Mouse (Mus musculus): ENCODE data around the gene L1cam. TPM values are rescaled to one million over a fixed set of nuclear protein-coding genes. Genes with fewer than 3 reads are reported as not detected.

Gene L1cam
- total RNA-seq, 2 experiments from 2014 or later = 0.11 to 0.26 TPM

Other genes with a start within 250 kb of the L1cam start
- gene Pnck, start 236.0 kb downstream of the L1cam start, total RNA-seq (2014; fragmentation: Nextera tagmentation) = 2.5 TPM in 1 of 2 replicates, not detected in the other
- not detected in 2 replicates for gene Pnck, start 236.0 kb downstream of the L1cam start, total RNA-seq (2017)
- 1.1 TPM in 1 of 2 replicates, not detected in the other for gene Slc6a8, start 223.0 kb downstream of the L1cam start, total RNA-seq (2014; fragmentation: Nextera tagmentation)
- gene Slc6a8, start 223.0 kb downstream of the L1cam start, total RNA-seq (2017) = not detected in 2 replicates
- gene Bcap31, start 179.9 kb downstream of the L1cam start, total RNA-seq (2014; fragmentation: Nextera tagmentation) = 127 and 157 TPM in 2 replicates
- 255 and 292 TPM in 2 replicates for gene Bcap31, start 179.9 kb downstream of the L1cam start, total RNA-seq (2017)
- 61.0 and 61.6 TPM in 2 replicates for gene Abcd1, start 179.5 kb downstream of the L1cam start, total RNA-seq (2014; fragmentation: Nextera tagmentation)
- 19.5 and 26.1 TPM in 2 replicates for gene Abcd1, start 179.5 kb downstream of the L1cam start, total RNA-seq (2017)
- not detected in 2 replicates for gene Plxnb3, start 139.0 kb downstream of the L1cam start, total RNA-seq (2014; fragmentation: Nextera tagmentation)
- 0.13 and 0.57 TPM in 2 replicates for gene Plxnb3, start 139.0 kb downstream of the L1cam start, total RNA-seq (2017)
- not detected in 2 replicates for gene Srpk3, start 121.7 kb downstream of the L1cam start, total RNA-seq (2014; fragmentation: Nextera tagmentation)
- not detected in 2 replicates for gene Srpk3, start 121.7 kb downstream of the L1cam start, total RNA-seq (2017)
- 290 and 324 TPM in 2 replicates for gene Idh3g, start 109.2 kb downstream of the L1cam start, total RNA-seq (2014; fragmentation: Nextera tagmentation)
- 213 and 240 TPM in 2 replicates for gene Idh3g, start 109.2 kb downstream of the L1cam start, total RNA-seq (2017)
- 623 and 635 TPM in 2 replicates for gene Ssr4, start 109.1 kb downstream of the L1cam start, total RNA-seq (2014; fragmentation: Nextera tagmentation)
- 345 and 370 TPM in 2 replicates for gene Ssr4, start 109.1 kb downstream of the L1cam start, total RNA-seq (2017)
- 0.58 and 2.6 TPM in 2 replicates for gene Pdzd4, start 71.1 kb downstream of the L1cam start, total RNA-seq (2014; fragmentation: Nextera tagmentation)
- gene Pdzd4, start 71.1 kb downstream of the L1cam start, total RNA-seq (2017) = 0.90 and 1.4 TPM in 2 replicates
- not detected in 2 replicates for gene Avpr2, start 4.0 kb downstream of the L1cam start, total RNA-seq (2014; fragmentation: Nextera tagmentation)
- gene Avpr2, start 4.0 kb downstream of the L1cam start, total RNA-seq (2017) = 0.09 TPM in 1 of 2 replicates, not detected in the other
- gene Arhgap4, start 25.8 kb upstream of the L1cam start, total RNA-seq (2014; fragmentation: Nextera tagmentation) = 45.1 and 49.1 TPM in 2 replicates
- 26.4 and 36.3 TPM in 2 replicates for gene Arhgap4, start 25.8 kb upstream of the L1cam start, total RNA-seq (2017)
- gene Naa10, start 25.8 kb upstream of the L1cam start, total RNA-seq (2014; fragmentation: Nextera tagmentation) = 159 and 179 TPM in 2 replicates
- gene Naa10, start 25.8 kb upstream of the L1cam start, total RNA-seq (2017) = 155 and 215 TPM in 2 replicates
- 24.5 and 60.3 TPM in 2 replicates for gene Renbp, start 34.7 kb upstream of the L1cam start, total RNA-seq (2014; fragmentation: Nextera tagmentation)
- 13.6 and 24.3 TPM in 2 replicates for gene Renbp, start 34.7 kb upstream of the L1cam start, total RNA-seq (2017)
- gene Hcfc1, start 70.3 kb upstream of the L1cam start, total RNA-seq (2014; fragmentation: Nextera tagmentation) = 114 and 140 TPM in 2 replicates
- 55.5 and 63.3 TPM in 2 replicates for gene Hcfc1, start 70.3 kb upstream of the L1cam start, total RNA-seq (2017)
- gene Irak1, start 127.8 kb upstream of the L1cam start, total RNA-seq (2014; fragmentation: Nextera tagmentation) = 101 and 122 TPM in 2 replicates
- 54.8 and 60.7 TPM in 2 replicates for gene Irak1, start 127.8 kb upstream of the L1cam start, total RNA-seq (2017)
- gene Opn1mw, start 231.4 kb upstream of the L1cam start, total RNA-seq (2014; fragmentation: Nextera tagmentation) = not detected in 2 replicates
- gene Opn1mw, start 231.4 kb upstream of the L1cam start, total RNA-seq (2017) = not detected in 2 replicates
- 19.9 and 22.6 TPM in 2 replicates for gene Mecp2, start 239.3 kb upstream of the L1cam start, total RNA-seq (2014; fragmentation: Nextera tagmentation)
- 11.6 and 14.6 TPM in 2 replicates for gene Mecp2, start 239.3 kb upstream of the L1cam start, total RNA-seq (2017)

Measured in granulocyte monocyte progenitor cell, adult 5-6 weeks (primary cell).